Mouse (Mus musculus) retina, postnatal 1 day (tissue): ENCODE results near the gene Atf6b.

ENCODE experiments used
- DNase-seq: peaks from one replicate; pipeline ENCODE4 v3.0.0-alpha.2; 2012

Atf6b gene

DNA sequence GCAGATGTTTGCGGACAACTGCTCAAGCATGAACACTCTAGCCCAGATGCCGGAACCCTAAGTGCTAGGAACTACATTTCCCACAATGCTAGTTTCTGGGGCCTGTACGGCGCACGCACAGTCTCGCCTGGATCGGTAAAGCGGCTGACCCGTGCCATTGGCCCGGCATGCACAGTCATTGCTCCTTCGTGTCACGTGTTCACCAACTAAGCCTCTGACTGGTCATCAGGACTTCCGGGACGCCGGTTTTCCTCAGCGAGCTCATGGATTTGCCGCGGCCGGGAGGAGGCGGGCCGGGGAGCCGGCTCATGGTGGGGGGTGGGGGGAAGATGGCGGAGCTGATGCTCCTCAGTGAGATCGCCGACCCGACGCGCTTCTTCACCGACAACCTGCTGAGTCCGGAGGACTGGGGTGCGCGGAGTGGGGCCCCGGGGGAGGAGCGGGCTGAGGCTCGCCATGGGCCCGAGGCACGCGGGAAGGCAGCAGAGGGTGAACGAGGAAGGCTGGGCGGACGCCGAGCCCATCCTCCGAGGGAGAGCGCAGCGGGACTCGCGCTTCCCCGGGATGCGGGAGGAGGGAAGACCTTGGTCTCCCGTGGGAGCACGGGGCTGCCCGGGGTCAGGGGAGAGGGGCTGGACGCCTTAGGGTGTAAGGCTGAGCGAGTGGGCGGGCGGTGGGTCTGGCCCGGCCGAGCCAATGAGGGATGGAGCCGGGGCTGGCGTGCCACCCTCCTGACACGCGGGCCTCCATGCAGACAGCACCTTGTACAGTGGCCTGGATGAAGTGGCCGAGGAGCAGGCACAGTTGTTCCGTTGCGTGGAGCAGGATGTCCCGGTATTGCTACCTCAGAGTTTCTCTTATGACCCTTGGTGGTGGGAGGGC, at the start of gene Atf6b:
Atf6b (plus strand) TSS at position 241 of the 882 bp plus-strand sequence.
- peak; percentile 99 for DNase-seq

DNA sequence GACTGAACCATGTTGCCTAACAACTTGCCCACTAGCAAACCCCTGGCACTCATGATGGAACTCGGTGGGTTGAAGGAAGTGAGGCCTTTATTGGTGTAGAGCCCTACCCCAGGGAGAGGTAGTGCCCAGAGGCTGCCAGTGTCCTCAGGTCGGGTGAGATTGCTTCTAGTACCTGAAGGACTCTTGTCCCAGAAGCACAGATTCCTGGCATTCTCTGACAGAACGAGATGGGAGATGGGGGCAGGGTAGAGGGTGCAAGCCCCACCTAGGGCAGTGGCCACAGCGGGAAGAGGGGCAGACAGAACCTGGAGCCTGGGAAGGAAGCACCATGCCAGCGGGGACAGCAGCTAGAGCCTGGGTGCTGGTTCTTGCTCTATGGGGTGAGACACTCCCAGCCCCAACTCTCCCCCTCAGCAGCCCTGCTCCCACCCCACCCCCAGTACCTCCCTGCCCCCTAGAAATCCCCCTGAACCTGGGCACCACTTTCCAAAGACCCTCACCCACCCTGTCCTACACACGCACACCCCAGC, 49.3 kb upstream of the Atf6b start, which contains the start of gene Ager:
Ager (plus strand) TSS at position 297 of the 530 bp plus-strand sequence.
- no peak for DNase-seq

DNA sequence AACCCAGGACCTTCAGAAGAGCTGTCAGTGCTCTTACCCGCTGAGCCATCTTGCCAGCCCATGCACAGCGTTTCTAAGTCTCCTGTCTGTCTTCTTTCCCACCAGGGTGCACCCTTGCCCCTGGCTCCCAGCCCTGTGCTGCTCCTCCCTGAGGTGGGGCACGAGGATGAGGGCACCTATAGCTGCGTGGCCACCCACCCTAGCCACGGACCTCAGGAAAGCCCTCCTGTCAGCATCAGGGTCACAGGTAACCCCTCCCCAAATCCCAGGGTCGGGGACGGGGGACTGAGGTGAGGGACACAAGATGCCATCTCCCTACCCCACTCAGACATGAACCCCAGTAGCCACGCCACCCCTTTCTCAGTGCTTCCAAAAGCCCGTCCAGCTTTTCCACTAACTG, 47.1 kb upstream of the Atf6b start:
- no peak for DNase-seq

DNA sequence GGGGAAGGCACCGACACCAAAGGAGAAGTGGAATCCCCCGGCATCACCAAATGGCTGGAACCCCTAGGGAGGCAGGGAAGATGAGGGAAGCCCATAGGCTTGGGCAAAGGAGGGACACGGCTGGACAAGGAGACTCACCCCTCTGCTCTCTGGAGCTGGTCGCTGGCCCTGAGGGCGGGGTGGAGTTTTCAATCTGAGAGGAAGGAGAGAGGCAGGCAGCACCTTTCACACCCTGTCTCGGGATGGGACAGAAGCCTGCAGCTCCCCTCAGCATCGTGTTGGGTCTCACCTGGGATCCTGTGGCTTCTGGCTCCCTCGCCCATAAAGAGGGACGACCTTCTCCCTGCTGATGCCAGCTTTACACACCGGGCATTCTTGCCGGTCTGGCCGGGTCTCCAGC, 45.1 kb upstream of the Atf6b start:
- DNase-seq: no peak

DNA sequence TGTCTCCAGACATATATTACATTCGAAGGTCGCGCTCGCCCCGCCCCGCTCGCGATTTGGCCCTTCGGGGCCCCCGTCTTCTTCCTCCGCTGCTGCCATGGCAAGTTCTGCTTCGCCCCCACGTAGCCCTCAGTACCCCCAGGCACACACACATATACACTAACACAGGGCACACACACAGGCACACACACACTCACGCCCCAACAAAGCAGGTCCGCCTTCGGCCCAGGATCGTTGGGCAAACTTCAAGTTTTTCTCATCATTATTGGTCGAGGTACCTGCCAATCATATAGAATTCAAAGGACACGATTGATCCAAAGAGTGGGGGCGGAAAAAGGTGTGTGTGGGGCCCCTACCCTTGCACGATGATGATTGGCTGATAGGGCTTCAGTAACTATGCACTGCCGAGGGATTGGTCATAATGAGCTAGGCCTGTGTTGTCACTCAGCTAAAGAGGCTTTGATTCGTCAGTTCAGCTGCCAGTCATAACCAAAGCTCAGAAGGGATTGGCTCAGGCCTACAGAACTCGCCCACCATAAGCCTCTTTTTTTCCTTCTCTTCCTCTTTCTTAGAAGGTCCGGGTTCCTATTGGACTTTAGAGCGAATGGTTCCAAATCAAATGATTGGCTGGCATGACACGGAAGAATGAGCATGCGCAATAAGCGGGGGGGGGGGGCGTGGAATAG, 43.4 kb upstream of the Atf6b start, which contains the start of gene Rnf5:
Rnf5 (minus strand) TSS at position 316 of the 686 bp plus-strand sequence.
- peak; percentile 100 for DNase-seq

DNA sequence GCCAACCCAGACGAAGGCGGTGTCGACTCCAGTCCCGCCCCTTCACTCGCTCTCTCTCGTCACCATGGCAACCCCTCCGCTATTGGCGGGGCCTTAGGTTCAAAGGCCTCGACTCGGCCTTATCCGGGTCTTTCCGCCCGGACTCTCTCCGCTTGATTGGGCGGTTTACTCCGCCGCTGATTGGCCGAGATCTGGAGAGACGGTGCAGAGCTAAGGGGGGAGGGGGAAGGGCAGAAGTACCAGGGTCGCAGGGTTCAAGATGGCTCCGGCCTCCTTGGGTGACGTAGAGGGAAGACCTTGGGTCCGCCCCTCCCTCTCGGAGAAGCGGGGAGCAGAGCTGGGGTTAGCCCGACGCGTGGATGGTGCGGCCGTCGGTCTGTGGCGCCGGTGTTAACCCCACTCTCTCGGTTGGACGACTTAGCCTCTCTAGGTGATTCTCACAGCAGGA, 42.9 kb upstream of the Atf6b start, which contains the start of gene Agpat1:
Agpat1 (plus strand) TSS at position 202 of the 448 bp plus-strand sequence.
- DNase-seq: peak; percentile 100

DNA sequence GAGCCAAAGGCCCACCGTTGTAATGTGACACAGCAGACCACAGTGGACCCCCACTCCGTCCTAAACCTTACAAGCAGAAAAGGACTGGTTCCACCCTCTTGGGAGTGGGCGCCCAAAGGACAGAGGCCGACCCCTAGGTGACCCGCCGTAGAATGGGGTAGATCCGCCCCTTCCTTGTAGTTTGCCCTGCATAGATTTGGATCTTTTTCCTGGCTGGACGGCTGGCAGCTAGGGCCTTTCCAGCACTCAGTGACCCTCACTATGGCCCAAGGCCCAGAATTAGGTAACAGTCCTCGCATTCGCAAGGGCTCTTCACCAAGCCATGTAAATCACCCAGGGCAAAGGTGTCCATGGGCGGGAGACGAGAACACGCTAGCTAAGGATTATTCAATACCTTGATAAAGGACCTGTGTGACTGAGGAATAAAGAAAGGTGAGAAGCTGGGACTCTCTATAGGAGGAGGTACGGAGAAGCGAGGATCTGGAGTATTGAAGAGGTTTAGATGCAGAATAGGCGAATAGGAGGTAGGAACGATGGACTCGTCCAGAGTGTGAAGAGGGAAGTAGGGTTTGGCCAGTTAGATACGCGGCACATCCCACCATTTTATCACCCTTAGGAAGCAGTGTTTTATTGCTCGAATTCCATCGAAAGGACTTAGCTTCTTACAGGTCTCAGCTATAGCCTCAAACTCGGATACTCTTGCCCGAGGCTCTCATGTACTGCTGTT, 42.3 kb upstream of the Atf6b start:
- no peak for DNase-seq

DNA sequence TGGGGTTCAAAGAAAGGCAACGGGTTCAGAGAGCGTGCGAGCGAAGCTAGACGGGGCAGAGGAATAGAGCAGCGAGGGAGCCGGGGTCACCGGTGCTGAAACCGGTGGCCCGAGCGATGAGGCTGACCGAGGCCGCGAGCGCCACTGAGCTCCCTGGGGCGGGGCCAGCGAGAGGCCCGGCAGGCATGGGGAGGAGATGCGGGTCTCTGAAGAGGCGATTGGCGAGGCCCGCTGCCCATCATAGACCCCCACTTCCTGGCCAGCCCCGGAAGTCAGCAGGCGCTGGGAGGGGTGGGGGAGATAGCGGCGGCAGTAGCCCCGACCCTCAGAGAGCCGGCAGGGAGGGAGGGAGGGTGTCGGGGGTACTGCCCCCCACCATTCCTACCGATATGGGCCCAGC, 41.3 kb upstream of the Atf6b start:
- DNase-seq: peak; percentile 97

DNA sequence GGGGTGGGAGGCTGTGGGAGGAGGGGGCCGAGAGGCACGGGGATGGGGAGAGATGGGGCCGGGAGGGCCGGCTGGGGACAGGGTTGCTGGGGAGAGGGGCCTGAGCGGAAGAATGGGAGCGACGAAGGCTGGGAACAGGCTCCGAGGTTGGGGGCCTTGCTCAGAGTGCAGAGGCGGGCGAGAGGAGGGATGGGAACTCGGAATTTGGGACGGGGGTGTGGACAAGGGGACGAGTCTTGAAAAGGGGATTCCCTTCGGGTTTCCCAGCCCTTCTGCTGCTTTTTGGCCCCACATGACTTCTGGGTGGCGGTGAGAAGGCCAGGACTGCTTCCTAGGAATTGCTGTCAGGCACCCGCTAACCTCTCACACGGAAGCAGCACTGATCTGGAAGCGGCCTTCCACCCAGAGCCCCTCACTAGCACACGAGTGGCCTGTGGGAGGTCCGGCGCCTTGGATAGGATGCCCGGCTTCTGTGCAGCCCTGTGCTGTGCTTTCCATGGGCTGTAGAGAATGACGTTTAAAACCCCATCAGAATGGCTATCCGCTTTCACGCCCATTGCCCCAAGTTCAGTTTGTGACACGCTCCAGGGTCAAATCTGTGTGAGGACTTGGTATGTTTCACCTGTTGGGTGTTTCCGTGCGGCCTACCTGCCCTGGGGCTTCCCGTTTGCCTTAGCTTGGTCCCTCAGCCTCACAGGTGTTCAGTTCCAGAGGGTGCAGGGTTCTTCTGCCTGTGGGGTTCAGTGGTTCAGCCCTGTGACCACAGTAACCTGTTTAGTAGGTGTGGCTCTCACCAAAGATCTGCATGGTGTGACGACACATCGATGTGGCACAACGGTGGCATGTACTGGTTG, 40.5 kb upstream of the Atf6b start:
- DNase-seq: no peak

DNA sequence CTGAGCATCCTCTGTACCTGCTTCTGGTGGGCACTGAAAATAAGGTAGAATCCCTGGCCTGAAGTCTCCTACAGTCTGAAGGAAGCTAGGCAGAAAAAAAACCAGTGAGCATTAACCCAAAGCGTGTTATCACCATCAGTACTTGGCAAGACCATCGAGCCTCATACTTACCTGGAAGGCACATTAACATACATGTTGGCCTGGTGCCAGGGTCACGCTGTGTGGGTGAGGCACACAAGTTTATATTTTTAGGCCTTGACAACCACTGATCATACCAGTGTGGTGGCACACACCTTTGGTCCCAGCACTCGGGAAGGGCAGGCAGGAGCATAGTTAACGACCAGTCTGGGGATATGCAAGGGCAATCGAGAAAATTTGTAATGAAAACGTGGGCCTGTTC, 38.9 kb upstream of the Atf6b start:
- DNase-seq: no peak

DNA sequence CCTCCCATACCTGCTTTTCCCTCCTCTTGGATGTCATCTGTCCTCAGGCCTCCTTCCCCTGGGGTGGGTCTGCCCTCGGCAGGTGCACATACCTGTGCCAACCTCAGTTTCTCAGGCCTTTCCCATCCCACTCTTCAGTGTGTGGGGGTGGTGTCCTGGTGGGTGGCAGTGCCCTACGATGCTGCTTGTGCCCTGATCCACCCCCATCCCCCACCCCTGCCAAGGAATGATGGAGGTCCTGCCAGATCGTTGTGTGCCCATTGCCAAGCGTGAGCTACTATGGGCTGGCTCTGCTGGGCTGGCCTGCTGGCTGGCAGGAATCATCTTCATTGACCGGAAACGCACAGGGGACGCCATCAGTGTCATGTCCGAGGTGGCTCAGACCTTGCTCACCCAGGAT, 35.9 kb upstream of the Atf6b start:
- DNase-seq: no peak

DNA sequence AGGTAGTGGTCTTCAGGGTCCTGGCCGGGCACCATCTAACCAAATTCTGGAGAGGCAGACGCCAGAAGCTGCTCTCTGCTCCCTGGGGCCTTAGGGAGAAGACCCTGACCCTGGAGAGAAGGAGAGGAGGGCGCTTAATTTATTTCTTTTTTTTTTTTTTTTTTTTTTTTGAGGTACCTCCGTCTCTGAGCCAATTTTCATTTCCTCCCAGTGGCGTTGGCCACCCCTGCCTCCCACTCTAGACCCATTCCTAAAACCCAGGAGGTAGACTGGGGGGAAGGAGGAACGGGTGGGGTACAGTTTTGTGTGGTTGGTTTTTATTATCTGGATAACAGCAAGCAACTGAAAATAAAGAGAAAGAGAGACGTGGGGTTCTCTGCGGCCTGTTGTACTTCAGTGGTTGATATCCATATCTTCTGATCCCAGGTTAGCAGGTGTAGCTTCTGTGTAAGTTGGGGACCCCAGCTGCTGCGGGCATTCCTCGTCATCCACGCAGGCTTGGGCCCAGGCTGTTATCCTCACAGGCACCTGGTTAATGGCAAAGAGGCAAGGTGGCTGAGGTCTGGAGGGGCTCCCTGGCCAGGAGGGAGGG, 33.8 kb upstream of the Atf6b start:
- DNase-seq: no peak

DNA sequence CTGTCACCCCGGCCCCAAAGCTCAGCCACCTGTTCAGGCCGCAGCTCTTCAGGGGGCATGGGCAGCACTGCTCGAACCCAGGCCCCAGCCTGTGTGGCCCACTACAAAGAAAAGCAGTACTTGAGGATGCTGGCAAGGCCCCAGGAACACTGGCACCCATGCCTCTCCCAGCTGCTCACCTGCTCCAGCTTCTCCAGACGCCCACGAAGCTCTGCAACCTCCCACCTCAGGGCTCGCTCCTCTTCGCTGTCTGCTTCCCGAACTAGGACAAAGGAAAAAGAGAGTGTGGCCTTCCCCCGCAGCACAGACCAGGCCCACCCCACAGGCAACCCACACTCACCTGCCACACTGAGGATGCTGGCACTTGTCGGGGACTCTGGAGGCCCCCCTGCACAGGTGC, 33.1 kb upstream of the Atf6b start:
- no peak for DNase-seq

DNA sequence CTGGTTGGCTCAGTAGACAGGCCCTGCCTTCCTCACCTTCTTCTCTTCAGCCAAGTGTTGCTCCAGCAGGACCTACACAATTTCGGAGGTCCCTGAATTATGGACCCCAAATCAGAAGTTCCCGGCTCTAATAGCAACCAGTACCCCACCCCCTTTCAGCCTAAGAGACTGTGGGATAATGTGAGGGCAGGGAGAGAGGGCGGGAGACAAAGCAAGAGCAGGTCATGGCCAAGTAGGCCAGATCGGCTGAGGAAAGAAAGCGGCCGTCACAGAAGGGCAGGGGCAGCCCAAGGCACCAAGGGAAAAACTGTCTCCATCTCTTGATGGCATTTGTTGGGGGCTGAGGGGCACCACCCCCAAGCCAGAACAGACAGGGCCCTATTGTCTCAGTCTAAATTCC, 31.1 kb upstream of the Atf6b start, which contains the start of gene Egfl8:
Egfl8 (minus strand) TSS at position 101 of the 400 bp plus-strand sequence.
- peak; percentile 32 for DNase-seq

DNA sequence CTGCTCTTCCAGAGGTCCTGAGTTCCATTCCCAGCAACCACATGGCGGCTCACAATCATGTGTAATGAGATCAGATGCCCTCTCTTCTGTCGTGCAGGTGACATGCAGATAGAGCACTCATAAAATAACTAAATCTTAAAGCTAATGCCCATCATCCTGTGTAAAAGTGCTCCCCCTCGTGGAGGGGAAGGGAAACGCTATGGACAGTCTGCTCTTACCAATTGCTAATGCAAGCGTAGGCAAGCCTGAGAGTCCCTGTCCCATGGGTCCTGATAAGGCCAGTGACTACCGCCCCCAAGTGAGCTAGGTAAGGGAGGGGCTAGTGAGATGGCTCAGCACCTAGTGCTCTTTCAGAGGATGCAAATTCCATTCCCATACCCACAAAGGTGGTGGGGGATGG, 27.9 kb upstream of the Atf6b start:
- DNase-seq: peak; percentile 84

DNA sequence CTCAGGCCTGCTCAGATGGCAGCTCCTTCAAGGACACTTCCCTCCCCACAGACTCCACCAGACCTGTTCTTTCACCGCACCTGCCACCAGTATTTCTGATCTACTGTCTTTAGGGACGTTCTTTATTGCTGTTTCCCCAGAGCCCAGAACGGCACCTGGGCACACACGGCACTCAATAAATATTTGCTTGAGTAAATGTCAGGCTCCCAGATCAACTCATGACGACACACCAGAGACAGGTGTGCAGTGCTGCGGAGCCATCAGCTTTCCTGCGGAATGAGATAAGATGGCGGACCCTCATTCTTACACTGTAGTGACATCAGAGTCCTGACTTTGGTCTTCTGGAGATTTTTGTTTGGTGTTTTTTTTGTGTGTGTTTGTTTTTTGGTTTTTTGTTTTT, 25.9 kb upstream of the Atf6b start:
- DNase-seq: no peak

DNA sequence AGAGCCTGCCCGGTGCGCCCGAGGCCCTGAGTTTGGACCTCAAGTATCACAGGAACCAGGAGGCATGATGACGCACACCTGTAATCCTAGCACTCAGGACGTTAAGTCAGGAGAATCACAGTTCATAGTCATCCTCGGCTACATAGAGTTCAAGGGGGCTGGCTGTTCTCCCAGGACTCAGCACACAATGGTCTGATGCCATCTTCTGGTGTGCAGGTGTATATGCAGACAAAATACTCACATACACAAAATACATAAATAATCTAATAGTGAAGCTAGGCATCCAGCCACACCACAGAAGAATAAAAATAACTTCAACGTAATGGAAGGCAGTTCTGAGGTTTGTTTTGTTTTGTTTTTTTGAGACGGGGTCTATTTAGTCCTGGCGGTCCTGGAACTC, 23.8 kb upstream of the Atf6b start:
- DNase-seq: no peak

DNA sequence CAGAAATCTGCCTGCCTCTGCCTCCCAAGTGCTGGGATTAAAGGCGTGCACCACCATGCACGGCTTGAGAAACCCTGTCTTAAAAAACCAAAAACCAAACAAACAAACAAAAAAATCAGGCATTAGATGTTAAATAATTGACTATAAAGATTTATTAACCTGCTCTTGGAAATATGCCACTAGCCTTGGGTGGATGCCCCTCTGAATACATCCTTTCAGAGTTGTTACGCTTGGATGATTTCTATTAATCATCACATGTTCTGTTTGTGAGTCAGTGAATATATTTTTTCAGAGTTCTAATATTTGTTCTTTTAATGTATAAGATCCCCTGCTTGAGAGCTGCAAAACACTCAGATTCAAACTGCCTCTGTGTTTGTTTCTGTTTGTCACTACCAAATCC, 22.0 kb upstream of the Atf6b start:
- DNase-seq: no peak

DNA sequence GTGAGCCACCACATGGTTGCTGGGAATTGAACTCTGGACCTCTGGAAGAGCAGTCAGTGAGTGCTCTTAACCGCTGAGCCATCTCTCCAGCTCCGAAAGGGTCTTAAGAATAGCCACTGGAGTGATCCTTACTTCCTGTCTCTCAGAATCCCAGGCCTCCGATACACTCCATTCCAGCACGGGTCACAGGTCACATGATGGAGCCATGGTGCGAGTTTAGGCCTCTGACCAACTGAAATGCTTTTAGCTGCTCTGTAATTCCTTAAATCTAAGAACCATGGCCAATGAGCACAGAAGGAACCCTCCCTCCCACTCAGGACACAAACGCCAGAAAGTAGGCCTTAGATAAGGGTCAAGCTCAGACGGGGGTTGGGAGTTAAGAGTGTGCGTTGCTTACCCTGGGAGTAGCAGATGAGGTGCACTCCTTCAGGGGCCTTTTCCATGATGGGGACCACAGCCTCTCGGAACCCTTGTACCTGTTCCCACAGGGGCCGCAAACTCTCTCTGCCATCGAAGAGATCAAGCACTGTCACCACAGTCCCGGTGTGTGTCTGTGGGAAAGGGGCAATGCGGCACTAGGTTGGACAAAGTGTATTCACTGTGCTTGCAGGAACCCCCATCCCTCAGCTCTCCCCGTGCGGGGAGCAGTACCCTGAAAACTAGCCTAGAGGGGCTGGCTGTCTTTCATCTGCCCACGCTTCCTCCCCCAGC, 20.7 kb upstream of the Atf6b start:
- DNase-seq: no peak

DNA sequence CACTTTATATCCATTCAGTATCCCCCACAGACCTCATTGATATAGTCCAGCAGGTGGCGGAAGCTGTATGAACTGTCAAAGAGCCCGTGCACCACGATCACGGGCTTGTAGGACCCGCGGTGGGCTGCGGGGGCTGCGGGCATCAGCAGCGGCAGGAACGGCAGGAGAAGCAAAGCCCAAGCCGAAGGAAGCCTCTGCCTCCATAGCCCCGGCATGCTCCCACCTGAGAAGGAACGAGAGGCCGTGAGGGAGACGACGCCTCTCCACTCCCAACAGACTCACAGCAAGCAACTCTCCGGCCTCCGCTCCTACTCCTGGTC, 20.2 kb upstream of the Atf6b start:
- DNase-seq: peak; percentile 82
